Mouse (Mus musculus) E14TG2a.4 (cell line): ENCODE data around the gene Gna11.

Experiments
- CTCF ChIP-seq: conservative IDR thresholded peaks from 2 replicates; pipeline ENCODE4 v1.5.1; 2014; ENCODE audit warnings: low read length
- NANOG ChIP-seq: IDR thresholded peaks from 2 replicates; pipeline ENCODE4 v1.6.1; 2014; ENCODE audit warnings: borderline replicate concordance, low read length, mixed read lengths
- POU5F1 ChIP-seq: IDR thresholded peaks from 2 replicates; pipeline ENCODE4 v1.6.1; 2014; ENCODE audit warnings: low read length, borderline replicate concordance

DNA sequence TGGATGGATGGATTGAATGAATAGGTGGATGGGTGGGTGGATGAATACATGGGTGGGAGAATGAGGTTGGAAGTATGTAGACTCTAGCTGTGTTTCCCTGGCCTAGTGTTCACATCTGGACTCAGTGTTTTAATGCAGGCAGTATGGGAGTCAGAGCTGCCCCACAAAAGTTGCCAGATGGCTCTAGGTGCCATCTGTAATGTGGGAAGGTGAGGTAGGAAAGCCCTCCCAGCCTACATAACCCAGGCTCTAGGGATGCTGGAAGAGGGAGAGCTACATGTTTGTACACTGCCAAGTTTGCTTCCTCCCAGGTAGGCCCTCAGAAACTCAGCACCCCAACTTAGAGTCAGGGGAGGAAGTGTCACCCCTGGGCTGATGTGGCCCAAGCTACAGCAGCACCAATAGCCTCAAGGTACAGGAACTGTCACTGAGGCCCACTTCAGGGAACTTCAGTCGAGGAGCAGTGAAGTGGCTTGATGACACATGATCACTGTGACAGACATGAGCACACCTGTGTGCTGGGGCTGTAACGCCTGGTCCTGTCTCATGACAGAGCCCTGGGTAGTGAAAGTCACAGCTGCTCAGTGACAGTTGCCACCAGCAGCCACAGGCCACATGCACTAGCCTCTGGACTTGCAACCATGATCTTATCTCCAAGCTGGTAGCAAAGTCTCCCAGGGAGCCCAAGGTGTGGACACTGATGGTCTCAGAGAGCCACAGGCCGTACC is 6.5 kb downstream of the Gna11 start:
- TF ChIP-seq CTCF = no peak
- no peak for TF ChIP-seq NANOG
- no peak for TF ChIP-seq POU5F1
